Mouse (Mus musculus) lung, embryonic 14.5 days (tissue): ENCODE results near the gene Sac3d1. TPM values are rescaled to one million over a fixed set of nuclear protein-coding genes. Genes with fewer than 3 reads are reported as not detected.
A peak's percentile ranks its signal among the peaks of the same experiment; 100 is the strongest.

ENCODE experiments used
- ATAC-seq: fragments of 200-750 bp; cut with Nextera tagmentation; 2 replicates; pipeline ENCODE4 v1.8.0; 2017; ENCODE audit warnings: mild to moderate bottlenecking, moderate TSS enrichment, moderate library complexity; ENCODE audit not compliant: insufficient read depth
- DNase-seq: peaks from one replicate; pipeline ENCODE4 v3.0.0-alpha.2; 2015
- H3K27ac ChIP-seq: fragments of 300-500 bp; sonication (generic); 2 replicates; pipeline ENCODE4 v1.5.1; 2014; ENCODE audit warnings: low read depth, mild to moderate bottlenecking, moderate library complexity
- H3K27me3 ChIP-seq: fragments of 300-500 bp; sonication (generic); 2 replicates; pipeline ENCODE4 v1.6.1; 2014; ENCODE audit warnings: low read length, control low read depth; ENCODE audit not compliant: insufficient read depth
- H3K36me3 ChIP-seq: fragments of 300-500 bp; sonication (generic); 2 replicates; pipeline ENCODE4 v1.6.1; 2014; ENCODE audit warnings: control low read depth; ENCODE audit not compliant: insufficient read depth
- H3K4me1 ChIP-seq: fragments of 300-500 bp; sonication (generic); 2 replicates; pipeline ENCODE4 v1.6.1; 2014; ENCODE audit warnings: antibody characterized with exemption, control low read depth; ENCODE audit not compliant: insufficient read depth
- H3K4me2 ChIP-seq: fragments of 300-500 bp; sonication (generic); 2 replicates; pipeline ENCODE4 v1.6.1; 2014; ENCODE audit warnings: mild to moderate bottlenecking
- H3K4me3 ChIP-seq: fragments of 300-500 bp; sonication (generic); 2 replicates; pipeline ENCODE4 v1.5.1; 2014; ENCODE audit warnings: low read depth, low read length
- H3K9ac ChIP-seq: fragments of 300-500 bp; sonication (generic); 2 replicates; pipeline ENCODE4 v1.6.1; 2014
- H3K9me3 ChIP-seq: fragments of 300-500 bp; sonication (generic); 2 replicates; pipeline ENCODE4 v1.6.1; 2016; ENCODE audit warnings: low read depth, low read length, control low read depth
- CTCF ChIP-seq: IDR thresholded peaks from 2 replicates; pipeline ENCODE4 v1.5.1; 2016; ENCODE audit warnings: antibody characterized with exemption, low read depth
- WGBS: fragments of 180-500 bp; shearing (Covaris S2); extraction: QIAGEN DNeasy Blood & Tissue Kit; methylation state at CpG from one replicate; pipeline ENCODE4 v1.1.7; 2014; 5-methylcytosine and 5-hydroxymethylcytosine counted together
- polyA plus RNA-seq: library from polyadenylated mRNA; unstranded; fragments of >200 nt; fragmentation: Nextera tagmentation; extraction: Ambion mirVana; gene quantifications from 2 replicates; pipeline ENCODE4 v1.2.1, GENCODE M21; 2014

The Sac3d1 gene
- polyA plus RNA-seq, 1 experiment from 2014 or later = 55.2 TPM

DNA sequence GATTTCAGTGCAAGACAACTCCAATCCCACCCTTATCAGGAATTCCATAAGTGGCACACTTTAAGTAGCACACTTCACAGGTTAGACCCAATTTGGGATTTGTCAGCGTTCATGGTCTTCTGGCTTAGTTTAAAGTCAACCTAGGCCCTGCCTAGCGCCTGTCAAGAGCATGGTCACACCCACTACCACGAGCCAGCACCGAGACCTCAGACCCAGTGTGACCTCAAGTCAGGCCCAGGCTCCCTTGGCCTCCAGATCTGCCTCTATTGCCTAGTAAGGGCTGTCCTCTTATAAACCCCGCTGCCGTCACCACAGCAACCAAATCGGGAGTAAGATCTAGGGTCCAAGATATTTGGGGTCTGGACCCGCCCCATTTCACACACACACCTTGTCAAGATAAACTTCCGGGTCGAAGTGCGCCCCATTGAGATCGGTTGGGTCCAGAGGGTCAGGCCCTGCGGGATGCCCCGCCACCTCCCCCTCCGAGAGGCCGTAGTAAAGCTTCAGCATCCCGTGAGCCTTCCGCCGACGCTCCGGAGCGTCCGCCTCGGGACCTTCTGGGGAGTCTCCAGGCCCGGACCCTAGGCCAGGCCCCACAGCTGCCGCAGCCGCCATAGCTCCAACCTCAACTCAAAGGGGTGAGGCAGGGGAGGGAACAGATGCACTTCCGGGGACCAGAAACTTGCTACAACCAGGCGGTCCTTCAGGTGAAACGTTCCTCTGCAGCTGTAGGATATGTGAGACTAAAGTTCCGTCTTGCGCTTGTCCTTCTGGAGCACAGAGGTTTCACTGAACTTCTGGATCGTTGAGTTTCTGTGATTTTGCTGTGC, 41.7 kb downstream of the Sac3d1 start, which contains the start of gene Vps51:
Vps51 (minus strand) TSS at position 668 of the 830 bp plus-strand sequence.
- TF ChIP-seq CTCF = no peak

DNA sequence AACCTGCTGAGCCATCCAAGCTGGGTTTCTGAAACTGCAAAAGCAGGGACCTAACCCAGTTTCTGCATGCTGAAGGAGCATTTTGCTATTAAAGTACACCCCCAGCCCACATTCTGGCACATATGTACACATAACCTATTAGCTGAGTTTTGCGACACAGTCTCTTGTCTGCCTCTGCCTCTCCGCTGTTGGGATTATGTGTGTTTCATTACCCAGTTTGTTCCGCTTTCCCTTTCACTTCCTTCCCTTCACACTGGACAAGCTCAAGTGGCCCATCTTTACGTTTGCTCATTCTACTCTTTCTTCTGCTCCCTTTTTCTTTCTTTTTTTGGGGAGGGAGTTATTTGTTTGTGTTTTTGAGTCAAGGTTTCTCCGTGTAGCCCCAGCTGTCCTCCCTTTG, 44.6 kb downstream of the Sac3d1 start:
- H3K4me1 ChIP-seq = 0 out of 2 replicates have a peak, but pooled peaks cover 8% of the 10 kb centered on the region
- no peak overlapping the region for H3K9ac ChIP-seq
- no peak overlapping the region for H3K4me3 ChIP-seq
- ATAC-seq = no peak
- 82% methylated on average over 5 of the region's 5 CpGs for WGBS
- H3K36me3 ChIP-seq = peaks cover 55% of the 10 kb centered on the region
- no peaks in the 10 kb centered on the region for H3K27me3 ChIP-seq
- H3K4me2 ChIP-seq = no peak overlapping the region
- no peaks in the 10 kb centered on the region for H3K9me3 ChIP-seq
- no peak overlapping the region for H3K27ac ChIP-seq
- no peak for TF ChIP-seq CTCF
- no peak for DNase-seq

More for the DNA sequence above, 41.7 kb downstream of the Sac3d1 start, which contains the start of gene Vps51:
- H3K4me1 ChIP-seq = 0 out of 2 replicates have a peak, but pooled peaks cover 8% of the 10 kb centered on the region
- H3K4me3 ChIP-seq = peak within 1 kb of the TSS; percentile 79
- H3K9ac ChIP-seq = peak within 1 kb of the TSS; percentile 75
- H3K27ac ChIP-seq = peak within 1 kb of the TSS; percentile 86
- peak within 1 kb of the TSS; percentile 93 for H3K4me2 ChIP-seq
- H3K36me3 ChIP-seq = peaks cover 48% of the 10 kb centered on the region
- under 1% methylated on average over 33 of the region's 33 CpGs for WGBS
- H3K27me3 ChIP-seq = no peaks in the 10 kb centered on the region
- peak; percentile 95 for DNase-seq
- peak; percentile 93 for ATAC-seq
- H3K9me3 ChIP-seq = no peaks in the 10 kb centered on the region

DNA sequence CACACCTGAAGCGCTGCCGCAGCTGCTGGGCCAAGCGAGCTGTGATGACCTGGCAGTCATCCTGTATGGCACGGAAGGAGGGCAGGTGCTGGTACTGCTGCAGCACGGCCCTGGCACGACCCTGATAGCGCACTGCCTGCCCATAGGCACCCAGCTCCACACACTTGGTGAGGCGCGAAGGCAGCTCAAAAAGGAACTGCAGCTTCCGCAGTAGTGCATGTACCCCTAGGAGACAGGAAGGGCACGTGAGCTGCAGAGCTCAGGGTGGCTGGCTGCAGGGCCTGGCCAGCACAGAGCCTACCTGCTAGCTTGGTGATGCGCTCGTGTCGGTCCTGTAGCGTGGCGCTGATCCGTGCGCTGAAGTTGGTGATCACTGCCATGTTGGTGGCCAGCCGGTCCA, 47.2 kb downstream of the Sac3d1 start:
- peaks cover 58% of the 10 kb centered on the region for H3K36me3 ChIP-seq
- H3K9me3 ChIP-seq = no peaks in the 10 kb centered on the region
- WGBS = 91% methylated on average over 19 of the region's 19 CpGs
- H3K9ac ChIP-seq = no peak overlapping the region
- no peak overlapping the region for H3K27ac ChIP-seq
- no peak for ATAC-seq
- no peak for DNase-seq
- H3K4me2 ChIP-seq = no peak overlapping the region
- TF ChIP-seq CTCF = no peak
- H3K4me3 ChIP-seq = no peak overlapping the region
- H3K27me3 ChIP-seq = no peaks in the 10 kb centered on the region
- H3K4me1 ChIP-seq = peaks cover 12% of the 10 kb centered on the region; the same call in 1 of the 2 replicates

DNA sequence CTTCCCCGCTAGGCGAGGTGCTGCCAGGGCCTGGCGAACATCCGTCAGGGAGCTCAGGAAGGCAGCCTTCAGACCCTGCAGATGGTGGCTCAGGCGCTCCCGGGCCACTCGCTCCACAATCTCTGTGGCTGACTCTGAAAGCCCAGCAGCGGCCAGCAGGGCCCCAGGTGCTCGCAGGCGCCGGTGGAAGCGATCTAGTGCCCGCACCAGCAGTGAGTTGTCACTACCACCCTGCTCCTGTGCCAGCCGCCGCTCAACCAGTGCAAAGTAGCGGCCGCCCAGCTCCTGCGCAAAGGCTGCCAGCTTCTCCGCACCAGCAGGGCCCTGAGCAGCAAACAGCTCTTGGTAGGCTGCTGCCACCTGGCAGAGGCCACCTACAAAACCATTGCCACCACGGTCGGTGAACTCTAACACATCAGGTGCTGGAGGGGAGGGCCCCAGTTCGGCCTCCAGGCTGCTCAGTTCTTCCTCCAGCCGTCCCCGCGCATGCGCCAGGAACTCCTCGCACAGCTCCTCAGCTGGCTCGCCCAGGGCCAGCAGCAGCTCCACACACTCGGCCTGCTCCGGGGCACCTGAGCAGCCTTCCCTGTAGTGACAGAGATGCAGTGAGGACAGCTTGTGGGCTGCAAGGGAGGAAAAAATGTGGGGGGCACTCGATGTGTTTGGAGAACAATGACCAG, 47.7 kb downstream of the Sac3d1 start:
- H3K9ac ChIP-seq = no peak overlapping the region
- no peak for TF ChIP-seq CTCF
- DNase-seq (no peak), ATAC-seq (no peak)
- no peak overlapping the region for H3K4me3 ChIP-seq
- no peaks in the 10 kb centered on the region for H3K27me3 ChIP-seq
- H3K27ac ChIP-seq = no peak overlapping the region
- 86% methylated on average over 31 of the region's 31 CpGs for WGBS
- no peaks in the 10 kb centered on the region for H3K9me3 ChIP-seq
- H3K4me1 ChIP-seq = peaks cover 7% of the 10 kb centered on the region; the same call in 1 of the 2 replicates
- H3K36me3 ChIP-seq = peaks cover 58% of the 10 kb centered on the region
- no peak overlapping the region for H3K4me2 ChIP-seq

GRCm38 (mm10) chr19:6069851-6070250, 48.6 kb downstream of the Sac3d1 start:
- DNase-seq = no peak
- ATAC-seq = no peak
- H3K27ac ChIP-seq = no peak overlapping the region
- peaks cover 7% of the 10 kb centered on the region; the same call in 1 of the 2 replicates for H3K4me1 ChIP-seq
- H3K4me2 ChIP-seq = no peak overlapping the region
- no peak for TF ChIP-seq CTCF
- no peaks in the 10 kb centered on the region for H3K9me3 ChIP-seq
- H3K36me3 ChIP-seq = peaks cover 50% of the 10 kb centered on the region
- no peak overlapping the region for H3K9ac ChIP-seq
- WGBS = 83% methylated on average over 10 of the region's 10 CpGs
- H3K27me3 ChIP-seq = no peaks in the 10 kb centered on the region
- H3K4me3 ChIP-seq = no peak overlapping the region

GRCm38 (mm10) chr19:6068951-6069350, 49.5 kb downstream of the Sac3d1 start:
- no peak for DNase-seq
- no peak overlapping the region for H3K4me2 ChIP-seq
- H3K4me1 ChIP-seq = peaks cover 7% of the 10 kb centered on the region; the same call in 1 of the 2 replicates
- H3K9ac ChIP-seq = no peak overlapping the region
- peaks cover 44% of the 10 kb centered on the region for H3K36me3 ChIP-seq
- no peak overlapping the region for H3K27ac ChIP-seq
- no peaks in the 10 kb centered on the region for H3K9me3 ChIP-seq
- TF ChIP-seq CTCF = no peak
- no peak for ATAC-seq
- WGBS = 73% methylated on average over 4 of the region's 4 CpGs
- no peak overlapping the region for H3K4me3 ChIP-seq
- H3K27me3 ChIP-seq = no peaks in the 10 kb centered on the region
